Mouse (Mus musculus) midbrain, embryonic 14.5 days (tissue): ENCODE data around the gene Rps25. TPM values are rescaled to one million over a fixed set of nuclear protein-coding genes. Genes with fewer than 3 reads are reported as not detected.
"Not testable (repeated sequence)": the region's sequence is repeated elsewhere in the genome, so short reads cannot be mapped to it uniquely, and the experiment has no call there.

Experiments
- ATAC-seq: fragments of 200-750 bp; cut with Nextera tagmentation; 2 replicates; pipeline ENCODE4 v1.8.0; 2017; ENCODE audit warnings: moderate number of reproducible peaks, moderate library complexity; ENCODE audit not compliant: low FRiP score, low TSS enrichment
- DNase-seq: peaks from one replicate; pipeline ENCODE4 v3.0.0-alpha.2; 2015
- H3K27ac ChIP-seq: fragments of 300-500 bp; sonication (generic); replicated peaks from 2 replicates; pipeline ENCODE4 v1.5.1; 2014; ENCODE audit warnings: mild to moderate bottlenecking, low read depth, low read length, moderate library complexity
- H3K27me3 ChIP-seq: fragments of 300-500 bp; sonication (generic); 2 replicates; pipeline ENCODE4 v1.6.1; 2014; ENCODE audit warnings: low read length, control low read depth, mixed read lengths; ENCODE audit not compliant: control insufficient read depth, insufficient read depth
- H3K36me3 ChIP-seq: fragments of 300-500 bp; sonication (generic); 2 replicates; pipeline ENCODE4 v1.6.1; 2014; ENCODE audit warnings: low read length, control low read depth; ENCODE audit not compliant: control insufficient read depth, insufficient read depth
- H3K4me1 ChIP-seq: fragments of 300-500 bp; sonication (generic); 2 replicates; pipeline ENCODE4 v1.6.1; 2014; ENCODE audit warnings: mild to moderate bottlenecking, antibody characterized with exemption, low read length, control low read depth; ENCODE audit not compliant: control insufficient read depth, insufficient read depth
- H3K4me2 ChIP-seq: fragments of 300-500 bp; sonication (generic); 2 replicates; pipeline ENCODE4 v1.6.1; 2014; ENCODE audit warnings: mild to moderate bottlenecking, low read length, moderate library complexity
- H3K4me3 ChIP-seq: fragments of 300-500 bp; sonication (generic); replicated peaks from 2 replicates; pipeline ENCODE4 v1.5.1; 2014; ENCODE audit warnings: low read depth, low read length
- H3K9ac ChIP-seq: fragments of 300-500 bp; sonication (generic); replicated peaks from 2 replicates; pipeline ENCODE4 v1.6.1; 2014; ENCODE audit warnings: mild to moderate bottlenecking, low read length, moderate library complexity
- H3K9me3 ChIP-seq: fragments of 300-500 bp; sonication (generic); 2 replicates; pipeline ENCODE4 v1.6.1; 2016; ENCODE audit warnings: low read length, control low read depth, mixed read lengths; ENCODE audit not compliant: control insufficient read depth
- WGBS: fragments of 180-500 bp; shearing (Covaris S2); extraction: QIAGEN DNeasy Blood & Tissue Kit; methylation state at CpG from one replicate; pipeline ENCODE4 v1.1.7; 2014; 5-methylcytosine and 5-hydroxymethylcytosine counted together
- polyA plus RNA-seq: library from polyadenylated mRNA; unstranded; fragments of >200 nt; fragmentation: Nextera tagmentation; extraction: Ambion mirVana; gene quantifications from 2 replicates; pipeline ENCODE4 v1.2.1, GENCODE M21; 2014

The Rps25 gene
- polyA plus RNA-seq, 1 experiment from 2014 or later: 1,282 TPM

DNA sequence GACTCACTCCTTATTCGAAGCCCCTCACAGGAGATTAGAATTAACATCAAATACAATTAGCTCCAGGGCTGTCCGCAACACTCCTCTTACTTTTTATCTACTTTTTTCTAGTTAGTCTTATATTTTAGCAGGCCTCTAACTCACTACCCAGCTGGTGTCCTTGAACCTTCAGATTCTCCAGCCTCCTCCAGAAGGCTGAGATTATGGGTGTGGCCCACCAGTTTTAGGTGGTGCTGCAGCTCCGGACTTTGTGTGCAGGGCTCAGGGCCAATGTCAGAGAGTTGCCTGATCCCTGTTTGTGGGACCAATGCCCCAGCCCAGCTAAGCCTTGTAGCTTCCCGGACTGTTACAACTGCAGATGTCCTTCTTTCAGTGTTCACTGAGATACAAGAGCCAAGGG, 16.6 kb downstream of the Rps25 start:
- no peak overlapping the region for H3K4me3 ChIP-seq
- H3K4me1 ChIP-seq: no peaks in the 10 kb centered on the region
- H3K4me2 ChIP-seq: no peak overlapping the region
- 90% methylated on average over 4 of the region's 4 CpGs for WGBS
- no peak for ATAC-seq
- no peak for DNase-seq
- no peak overlapping the region for H3K9ac ChIP-seq
- H3K27ac ChIP-seq: no peak overlapping the region
- H3K9me3 ChIP-seq: no peaks in the 10 kb centered on the region
- H3K36me3 ChIP-seq: no peaks in the 10 kb centered on the region
- no peaks in the 10 kb centered on the region for H3K27me3 ChIP-seq

- no peaks in the 10 kb centered on the region for H3K9me3 ChIP-seq
- no peak for ATAC-seq
- 56% methylated on average over 5 of the region's 5 CpGs for WGBS
- no peak overlapping the region for H3K9ac ChIP-seq
- H3K4me1 ChIP-seq: no peaks in the 10 kb centered on the region
- H3K27ac ChIP-seq: no peak overlapping the region
- no peak for DNase-seq
- H3K27me3 ChIP-seq: no peaks in the 10 kb centered on the region
- no peak overlapping the region for H3K4me3 ChIP-seq
- H3K4me2 ChIP-seq: no peak overlapping the region
- no peaks in the 10 kb centered on the region for H3K36me3 ChIP-seq
Observed at GRCm38 (mm10) chr9:44432577-44433185, 25.7 kb downstream of the Rps25 start.

GRCm38 (mm10) chr9:44435747-44436146, 28.8 kb downstream of the Rps25 start:
- Histone ChIP-seq H3K36me3 (no peaks in the 10 kb centered on the region), H3K4me2 (no peak overlapping the region), H3K4me3 (no peak overlapping the region), H3K4me1 (no peaks in the 10 kb centered on the region), H3K27ac (no peak overlapping the region), H3K27me3 (no peaks in the 10 kb centered on the region), H3K9ac (no peak overlapping the region), H3K9me3 (no peaks in the 10 kb centered on the region)
- WGBS: 83% methylated on average over 6 of the region's 6 CpGs
- ATAC-seq (no peak), DNase-seq (no peak)

- no peaks in the 10 kb centered on the region for H3K9me3 ChIP-seq
- no peaks in the 10 kb centered on the region for H3K4me1 ChIP-seq
- H3K4me2 ChIP-seq: no peak within 1 kb of the TSS
- no peak within 1 kb of the TSS for H3K4me3 ChIP-seq
- H3K27me3 ChIP-seq: no peaks in the 10 kb centered on the region
- ATAC-seq (no peak), DNase-seq (no peak)
- H3K9ac ChIP-seq: no peak within 1 kb of the TSS
- no peaks in the 10 kb centered on the region for H3K36me3 ChIP-seq
- 84% methylated on average over 19 of the region's 19 CpGs for WGBS
- H3K27ac ChIP-seq: no peak within 1 kb of the TSS
Observed at GRCm38 (mm10) chr9:44440961-44441360, 34.0 kb downstream of the Rps25 start, which contains the start of gene Foxr1. TSS of gene Foxr1 (minus strand) at chr9:44441136.

DNA sequence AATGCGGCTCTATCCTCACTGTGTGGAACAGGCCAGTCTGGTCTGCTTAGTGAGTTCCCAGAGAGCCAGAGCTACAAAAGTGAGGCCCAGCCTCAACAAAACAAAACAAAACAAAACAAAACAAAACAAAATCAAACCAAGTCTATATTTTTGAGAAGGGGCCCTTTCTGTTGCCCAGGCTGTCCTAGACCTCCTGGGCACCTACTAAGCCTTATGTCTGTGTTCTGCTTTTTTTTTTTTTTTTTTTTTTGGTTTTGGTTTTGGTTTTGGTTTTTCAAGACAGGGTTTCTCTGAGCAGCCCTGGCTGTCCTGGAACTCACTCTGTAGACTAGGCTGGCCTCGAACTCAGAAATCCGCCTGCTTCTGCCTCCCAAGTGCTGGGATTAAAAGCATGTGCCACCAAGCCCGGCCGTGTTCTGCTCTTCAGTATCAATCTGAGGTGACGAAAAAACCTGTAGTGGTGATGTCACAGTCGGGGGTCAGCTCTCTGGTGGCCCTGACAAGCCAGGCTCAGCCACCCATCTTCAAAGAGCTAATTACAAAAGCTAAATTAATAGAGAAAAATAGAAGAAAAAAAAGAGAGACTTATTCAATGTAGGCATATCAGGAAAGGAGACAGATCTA, 37.6 kb downstream of the Rps25 start:
- not testable (repeated sequence) for H3K4me1 ChIP-seq, DNase-seq, H3K9me3 ChIP-seq, H3K4me3 ChIP-seq, H3K27ac ChIP-seq, H3K36me3 ChIP-seq, H3K4me2 ChIP-seq, H3K9ac ChIP-seq, H3K27me3 ChIP-seq, ATAC-seq
- 85% methylated on average over 7 of the region's 7 CpGs for WGBS

GRCm38 (mm10) chr9:44450387-44450786, 43.4 kb downstream of the Rps25 start:
- no peak overlapping the region for H3K4me2 ChIP-seq
- no peaks in the 10 kb centered on the region for H3K36me3 ChIP-seq
- no peak overlapping the region for H3K4me3 ChIP-seq
- no peak for DNase-seq
- peaks cover 7% of the 10 kb centered on the region for H3K4me1 ChIP-seq
- H3K27ac ChIP-seq: no peak overlapping the region
- H3K27me3 ChIP-seq: no peaks in the 10 kb centered on the region
- no peak overlapping the region for H3K9ac ChIP-seq
- no peaks in the 10 kb centered on the region for H3K9me3 ChIP-seq
- ATAC-seq: no peak

- Histone ChIP-seq H3K4me2 (no peak overlapping the region), H3K9ac (no peak overlapping the region), H3K27me3 (no peaks in the 10 kb centered on the region), H3K9me3 (no peaks in the 10 kb centered on the region), H3K27ac (no peak overlapping the region), H3K36me3 (no peaks in the 10 kb centered on the region), H3K4me3 (no peak overlapping the region), H3K4me1 (peaks cover 32% of the 10 kb centered on the region)
- 10% methylated on average over 14 of the region's 14 CpGs for WGBS
- DNase-seq (peak; percentile 93), ATAC-seq (peak; percentile 62)
Observed at GRCm38 (mm10) chr9:44454132-44454890, 47.4 kb downstream of the Rps25 start.

GRCm38 (mm10) chr9:44454891-44455220, 47.9 kb downstream of the Rps25 start, which contains the start of gene Upk2:
TSS of gene Upk2 (minus strand) at chr9:44454976.
- Histone ChIP-seq H3K4me1 (peaks cover 32% of the 10 kb centered on the region), H3K9me3 (no peaks in the 10 kb centered on the region), H3K4me2 (no peak within 1 kb of the TSS), H3K4me3 (no peak within 1 kb of the TSS), H3K27ac (no peak within 1 kb of the TSS), H3K36me3 (no peaks in the 10 kb centered on the region), H3K27me3 (no peaks in the 10 kb centered on the region), H3K9ac (0 out of 2 replicates have a peak within 1 kb of the TSS, but pooled peaks have one; percentile 0)
- DNase-seq (peak; percentile 21), ATAC-seq (no peak)
- 25% methylated on average over 4 of the region's 4 CpGs for WGBS
